Mouse (Mus musculus): ENCODE data around the gene Snx20.

The Snx20 gene

GRCm38 (mm10) chr8:88635474-88636397 lies at the start of gene Snx20:
TSS of gene Snx20 (minus strand) at chr8:88636128.
- peak; percentile 93 for DNase-seq (ENCODE audit: low read depth)

- no peak for DNase-seq (ENCODE audit: low read depth)
Measured at GRCm38 (mm10) chr8:88683656-88684289, 47.8 kb upstream of the Snx20 start.

GRCm38 (mm10) chr8:88681046-88681445 lies 45.1 kb upstream of the Snx20 start:
- DNase-seq (ENCODE audit: low read depth): no peak

GRCm38 (mm10) chr8:88680566-88680965 lies 44.6 kb upstream of the Snx20 start:
- DNase-seq (ENCODE audit: low read depth): no peak

- no peak for DNase-seq (ENCODE audit: low read depth)
Measured at GRCm38 (mm10) chr8:88677071-88677470, 41.1 kb upstream of the Snx20 start.

GRCm38 (mm10) chr8:88675372-88676165 lies 39.6 kb upstream of the Snx20 start:
- DNase-seq (ENCODE audit: low read depth): no peak

- no peak for DNase-seq (ENCODE audit: low read depth)
Measured at GRCm38 (mm10) chr8:88673859-88674258, 37.9 kb upstream of the Snx20 start.

GRCm38 (mm10) chr8:88671575-88671974 lies 35.6 kb upstream of the Snx20 start:
- no peak for DNase-seq (ENCODE audit: low read depth)

- no peak for DNase-seq (ENCODE audit: low read depth)
Measured at GRCm38 (mm10) chr8:88670782-88671181, 34.9 kb upstream of the Snx20 start.

GRCm38 (mm10) chr8:88668400-88669086 lies 32.6 kb upstream of the Snx20 start:
- DNase-seq (ENCODE audit: low read depth): peak; percentile 81

- peak; percentile 57 for DNase-seq (ENCODE audit: low read depth)
Measured at GRCm38 (mm10) chr8:88666435-88666834, 30.5 kb upstream of the Snx20 start.

- no peak for DNase-seq (ENCODE audit: low read depth)
Measured at GRCm38 (mm10) chr8:88664947-88665346, 29.0 kb upstream of the Snx20 start.

GRCm38 (mm10) chr8:88664121-88664520 lies 28.2 kb upstream of the Snx20 start:
- DNase-seq (ENCODE audit: low read depth): no peak

GRCm38 (mm10) chr8:88662401-88662821 lies 26.5 kb upstream of the Snx20 start:
- no peak for DNase-seq (ENCODE audit: low read depth)

GRCm38 (mm10) chr8:88659873-88660272 lies 23.9 kb upstream of the Snx20 start:
- no peak for DNase-seq (ENCODE audit: low read depth)

GRCm38 (mm10) chr8:88655334-88655733 lies 19.4 kb upstream of the Snx20 start:
- DNase-seq (ENCODE audit: low read depth): no peak

- peak; percentile 76 for DNase-seq (ENCODE audit: low read depth)
Measured at GRCm38 (mm10) chr8:88651122-88651521, 15.2 kb upstream of the Snx20 start.

- peak; percentile 75 for DNase-seq (ENCODE audit: low read depth)
Measured at GRCm38 (mm10) chr8:88650016-88650708, 14.2 kb upstream of the Snx20 start.

GRCm38 (mm10) chr8:88648322-88648721 lies 12.4 kb upstream of the Snx20 start:
- DNase-seq (ENCODE audit: low read depth): no peak

- peak; percentile 79 for DNase-seq (ENCODE audit: low read depth)
Measured at GRCm38 (mm10) chr8:88646837-88647778, 11.2 kb upstream of the Snx20 start, which contains the start of gene Nod2. TSS of gene Nod2 (plus strand) at chr8:88647315.

Data from induced T-regulatory cell, adult 2 months (primary cell).